Mouse (Mus musculus) left cerebral cortex, adult 2 months (tissue): Measurements from ENCODE around the gene Tm6sf2. TPM values are rescaled to one million over a fixed set of nuclear protein-coding genes. Genes with fewer than 3 reads are reported as not detected.
"Not testable (repeated sequence)": the region's sequence is repeated elsewhere in the genome, so short reads cannot be mapped to it uniquely, and the experiment has no call there.

ENCODE experiments used
- DNase-seq, 2 experiments: peaks; one replicate each; pipeline ENCODE4 v3.0.0; 2021 to 2022; ENCODE audit warnings: low spot score in 2 of 2, mixed read lengths in 1 of 2; ENCODE audit errors: extremely low spot score in 1 of 2
- H3K27ac ChIP-seq: fragments of 200-600 bp; 2 replicates; pipeline ENCODE4 v1.8.1; 2022
- H3K4me3 ChIP-seq: fragments of 200-600 bp; 2 replicates; pipeline ENCODE4 v1.8.1; 2022
- CTCF ChIP-seq: fragments of 200-600 bp; IDR thresholded peaks from 2 replicates; pipeline ENCODE4 v1.8.1; 2022; ENCODE audit warnings: antibody characterized with exemption, mild to moderate bottlenecking, moderate library complexity
- intact Hi-C: fragments of 180-260 bp; cut with DNase I; formaldehyde crosslinking; loops from one replicate; pipeline ENCODE4 v1.15.1; 2025
- long read RNA-seq, 2 experiments: library from polyadenylated mRNA; stranded (forward); transcript quantifications; one replicate each; pipeline ENCODE4 v2.0.0; 2021; ENCODE audit warnings: borderline mapping rate in 2 of 2
- total RNA-seq, 2 experiments: library from RNA; stranded (reverse); gene quantifications; 2 replicates each; pipeline ENCODE4 v1.2.3; 2021

Gene Tm6sf2
- total RNA-seq = 1 to 10 TPM; 3.4 to 6.2 TPM
- long read RNA-seq, experiment 1 = 0 reads
- long read RNA-seq, experiment 2 = 0 reads

DNA sequence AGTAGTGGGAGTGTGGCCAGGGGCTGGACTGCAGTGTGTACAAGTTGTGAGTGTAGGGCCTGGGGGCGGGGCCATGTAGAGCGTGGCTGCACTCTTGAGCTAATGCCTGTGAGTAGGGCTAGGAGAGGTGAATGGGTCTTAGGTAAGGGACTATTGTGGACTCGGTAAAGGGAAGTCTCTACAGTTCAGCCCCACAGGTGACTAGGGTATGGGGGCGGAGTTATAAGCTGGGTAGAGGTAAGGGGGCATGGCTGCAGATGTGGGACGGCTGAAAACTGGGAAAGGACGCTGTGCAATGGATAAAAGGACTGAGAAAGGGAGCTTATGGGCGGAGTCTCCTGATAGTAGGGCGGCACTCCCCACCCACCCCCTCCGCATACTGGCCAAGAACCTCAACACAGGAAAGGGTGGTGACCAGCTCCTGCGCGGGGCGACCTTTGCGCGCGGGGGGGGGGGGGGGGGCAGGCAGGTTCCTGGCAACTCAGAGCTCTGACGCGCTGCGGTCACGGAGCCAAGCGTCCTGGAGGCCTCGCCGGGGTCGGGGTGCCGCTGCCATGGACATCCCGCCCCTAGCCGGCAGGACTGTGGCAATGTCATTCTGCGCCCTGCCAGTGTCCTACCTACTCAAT, at the start of gene Tm6sf2:
Gene Tm6sf2 (plus strand): TSS at position 484 of the 629 bp plus-strand sequence.
- no peak for TF ChIP-seq CTCF
- no peak within 1 kb of the TSS for H3K27ac ChIP-seq
- intact Hi-C loops = no loop called here
- no peak for DNase-seq
- no peak within 1 kb of the TSS for H3K4me3 ChIP-seq

DNA sequence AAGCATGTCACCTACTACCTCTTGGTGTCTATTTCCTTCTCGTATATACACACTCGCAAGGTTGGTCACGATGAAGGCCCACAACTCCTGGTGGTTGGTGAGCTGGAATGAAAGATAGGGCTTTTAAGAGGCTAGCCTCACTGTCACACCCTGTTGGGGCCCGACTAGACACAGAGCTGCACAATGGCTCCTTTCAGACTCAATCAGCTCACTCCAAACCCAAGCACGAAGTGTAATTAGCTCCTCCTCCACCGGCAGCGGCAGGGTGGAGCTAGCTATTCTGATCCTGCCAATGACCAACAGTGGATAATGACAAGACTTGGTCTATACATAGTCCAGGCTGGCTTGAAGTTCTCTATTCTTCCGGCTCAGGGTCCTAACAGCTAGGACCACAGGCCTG, 49.1 kb upstream of the Tm6sf2 start:
- intact Hi-C loops = no loop called here
- no peak overlapping the region for H3K4me3 ChIP-seq
- no peak for DNase-seq
- H3K27ac ChIP-seq = no peak overlapping the region
- TF ChIP-seq CTCF = no peak

DNA sequence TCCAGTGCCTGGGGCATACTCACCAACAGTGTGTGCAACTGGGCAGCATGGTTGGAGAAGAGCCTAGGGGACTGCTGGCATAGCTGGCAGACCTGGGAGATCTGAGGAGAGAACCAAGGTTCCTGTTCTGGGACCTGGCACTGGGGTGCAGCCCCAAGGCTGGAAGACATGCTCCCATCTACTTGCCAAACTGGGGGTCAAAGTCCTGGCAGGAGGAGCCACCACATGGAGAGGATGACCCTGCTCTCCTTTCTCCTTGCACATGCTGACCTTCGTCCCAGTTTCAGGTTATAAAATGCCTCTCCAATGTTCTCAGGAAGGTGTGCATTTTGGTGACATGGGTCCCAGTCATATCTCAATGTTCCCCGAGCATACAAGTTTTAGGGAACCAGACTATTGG, 46.6 kb upstream of the Tm6sf2 start:
- no peak overlapping the region for H3K27ac ChIP-seq
- DNase-seq = no peak
- no peak overlapping the region for H3K4me3 ChIP-seq
- intact Hi-C loops = no loop called here
- no peak for TF ChIP-seq CTCF

DNA sequence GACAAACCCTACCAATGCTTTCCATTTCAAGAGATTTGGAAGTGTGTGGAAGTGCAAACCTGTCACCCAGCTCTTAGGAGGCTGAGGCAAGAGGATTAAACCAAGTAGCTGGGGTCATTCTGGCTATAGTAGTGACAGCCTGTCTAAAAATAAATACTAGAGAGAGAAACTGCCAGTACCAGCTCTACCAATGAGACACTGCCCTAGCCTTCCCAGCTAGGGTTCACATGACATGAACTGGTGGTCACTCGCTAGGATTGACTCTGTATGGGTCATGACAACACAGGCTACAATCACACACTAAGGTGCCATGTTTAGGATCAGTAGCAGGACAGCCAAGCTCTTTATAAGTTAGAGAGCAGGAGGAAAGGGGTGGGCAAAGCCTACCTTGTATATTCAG, 42.5 kb upstream of the Tm6sf2 start:
- intact Hi-C loops = no loop called here
- TF ChIP-seq CTCF = no peak
- Histone ChIP-seq H3K27ac (no peak overlapping the region), H3K4me3 (no peak overlapping the region)
- no peak for DNase-seq

DNA sequence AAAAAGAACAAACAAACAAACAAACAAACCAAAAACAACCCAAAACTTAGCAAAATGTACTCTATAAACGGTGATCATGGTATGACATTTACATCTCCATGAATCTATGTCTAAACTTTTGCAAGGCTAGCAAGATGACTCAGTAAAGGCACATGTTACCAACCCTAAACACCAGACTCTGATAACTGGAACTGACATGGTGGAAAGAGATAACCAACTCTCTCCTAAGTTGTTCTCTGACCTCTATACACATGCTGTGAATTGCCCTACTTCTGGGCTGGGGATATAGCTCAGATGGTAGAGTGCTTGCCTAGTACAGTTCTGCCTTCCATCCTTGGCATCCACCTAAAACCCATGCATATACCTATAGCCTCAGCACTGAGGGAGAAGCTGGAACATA, 34.7 kb upstream of the Tm6sf2 start:
- Histone ChIP-seq H3K4me3 (no peak overlapping the region), H3K27ac (no peak overlapping the region)
- no peak for TF ChIP-seq CTCF
- no peak for DNase-seq
- intact Hi-C loops = no loop called here

DNA sequence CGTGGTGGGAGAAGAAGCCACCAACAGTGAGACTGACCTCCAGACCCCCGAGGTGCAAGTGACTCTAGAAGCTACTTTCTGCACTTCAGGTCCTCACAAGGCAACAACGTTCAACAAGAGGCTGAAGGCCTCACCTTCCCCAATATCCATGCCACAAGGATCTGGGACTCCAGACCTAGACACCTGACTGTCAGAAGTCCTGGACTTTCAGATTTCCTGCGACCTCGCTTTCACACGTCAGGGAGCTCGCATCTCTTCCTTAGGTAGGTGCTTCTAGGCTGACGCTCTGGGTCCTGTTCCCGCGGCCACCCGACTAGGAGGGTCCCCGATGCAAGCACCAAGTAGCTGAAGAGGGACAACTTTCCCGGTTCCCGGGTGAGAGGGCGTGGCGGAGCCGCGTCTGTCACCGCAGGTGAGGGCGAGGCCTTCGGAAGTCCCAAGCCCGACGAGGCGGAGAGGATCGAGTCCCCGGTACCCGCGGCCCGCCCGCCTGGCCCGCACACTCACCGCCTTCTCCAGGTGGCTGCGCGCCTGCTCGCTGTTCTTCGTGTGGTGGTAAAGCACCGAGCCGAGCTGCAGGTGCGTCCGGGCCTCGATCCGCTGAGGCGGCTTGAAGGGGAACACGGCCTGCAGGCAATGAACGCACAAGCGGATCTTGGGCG, 30.7 kb upstream of the Tm6sf2 start:
- intact Hi-C loops = loop anchor here (2.0 kb wide), 1 partner anchor 123 kb away; no protein-coding TSS in a partner anchor
- TF ChIP-seq CTCF = no peak
- Histone ChIP-seq H3K27ac (peak overlapping the region; percentile 99), H3K4me3 (peak overlapping the region; percentile 99)
- DNase-seq = no peak

DNA sequence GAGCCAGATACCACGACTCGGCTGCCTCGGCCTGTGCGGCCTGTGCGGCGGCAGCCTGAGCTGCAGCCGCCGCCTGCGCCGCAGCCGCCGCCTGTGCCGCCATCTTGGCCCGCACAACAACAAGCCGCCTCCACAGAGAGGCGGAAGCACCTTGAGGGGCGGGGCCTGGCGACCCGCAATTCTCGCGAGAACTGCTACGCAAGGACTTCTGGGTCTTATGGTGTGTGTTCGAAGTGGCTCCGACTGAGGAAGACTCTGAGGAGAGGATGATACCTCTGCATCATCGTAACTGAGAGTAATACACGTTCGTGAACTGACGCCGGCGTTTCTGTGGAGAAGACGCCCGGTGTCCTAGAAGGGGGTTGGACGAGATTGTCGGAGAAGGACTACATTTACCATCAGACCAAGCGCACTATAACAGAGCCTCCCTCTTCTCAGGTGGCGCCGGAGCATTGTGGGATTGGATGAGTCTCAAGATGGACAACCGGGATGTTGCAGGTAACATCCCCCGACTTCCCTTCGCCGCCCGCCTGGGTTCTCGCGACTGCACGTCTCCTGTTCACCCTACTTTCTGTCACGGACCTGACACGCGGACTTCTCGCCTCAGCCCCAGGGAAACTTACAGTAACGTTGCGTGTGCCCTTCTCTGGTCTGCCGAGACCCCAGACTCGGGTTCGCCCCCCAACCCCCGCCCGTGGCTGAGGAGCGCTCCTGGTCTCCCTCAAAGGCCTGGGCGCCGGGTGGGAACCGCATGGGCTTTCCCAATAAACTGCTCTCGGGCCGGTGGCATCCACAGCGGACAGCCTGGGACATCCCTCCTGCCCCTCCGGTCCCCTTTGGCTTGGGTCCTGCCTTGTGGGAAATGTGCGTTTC, 29.9 kb upstream of the Tm6sf2 start, which contains the start of the genes Mau2 and Sugp1:
Gene Mau2 (minus strand): TSS at position 152 of the 873 bp plus-strand sequence.
Gene Sugp1 (plus strand): TSS at position 231 of the 873 bp plus-strand sequence.
- Histone ChIP-seq H3K4me3 (peak within 1 kb of the TSS; percentile 99), H3K27ac (peak within 1 kb of the TSS; percentile 99)
- no peak for TF ChIP-seq CTCF
- intact Hi-C loops = loop anchor here (2.0 kb wide), 1 partner anchor 124 kb away; no protein-coding TSS in a partner anchor
- peak; percentile 95 for DNase-seq

DNA sequence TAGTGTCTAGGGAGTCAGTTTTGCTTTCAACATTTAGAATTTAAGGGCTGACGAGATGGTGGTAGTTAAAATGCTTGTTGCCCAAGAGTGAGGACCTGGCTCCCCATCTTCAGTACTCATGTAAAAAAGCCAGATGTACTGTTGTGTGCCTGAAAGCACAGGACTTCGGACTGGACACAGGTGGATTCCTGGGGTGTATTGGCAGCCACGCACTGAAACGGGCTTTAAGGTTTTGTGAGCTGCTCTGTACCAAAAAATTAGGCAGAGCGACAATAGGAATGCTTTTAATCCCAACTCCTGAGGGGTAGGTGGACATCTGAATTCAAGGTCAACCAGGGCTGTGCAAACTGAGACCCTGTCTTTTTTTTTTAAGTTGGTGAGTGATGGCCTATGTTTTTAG, 28.7 kb upstream of the Tm6sf2 start:
- no peak for TF ChIP-seq CTCF
- intact Hi-C loops = loop anchor here (2.0 kb wide), 1 partner anchor 125 kb away; no protein-coding TSS in a partner anchor
- DNase-seq = no peak
- Histone ChIP-seq H3K27ac (no peak overlapping the region), H3K4me3 (peak overlapping the region; percentile 99)

DNA sequence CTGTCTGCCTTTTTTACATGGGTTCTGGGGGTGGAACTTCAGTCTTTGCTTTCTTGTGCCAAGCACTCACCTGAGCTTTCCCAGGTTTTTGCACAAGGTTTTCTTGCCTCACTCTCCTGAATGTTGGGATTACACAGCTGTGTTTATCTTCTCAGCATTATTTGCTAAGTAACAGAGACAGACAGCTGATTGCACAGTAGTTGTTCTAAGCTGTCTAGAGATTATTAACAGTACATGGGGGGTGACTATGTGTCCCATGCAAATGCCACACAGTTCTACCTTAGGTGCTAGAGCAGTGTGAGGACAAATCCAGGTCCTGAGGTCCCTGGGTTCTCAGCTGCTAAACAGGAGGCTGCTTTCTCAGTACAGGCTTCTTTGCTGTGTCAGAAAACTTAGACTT, 23.1 kb upstream of the Tm6sf2 start:
- Histone ChIP-seq H3K4me3 (no peak overlapping the region), H3K27ac (no peak overlapping the region)
- no peak for TF ChIP-seq CTCF
- intact Hi-C loops = no loop called here
- no peak for DNase-seq

DNA sequence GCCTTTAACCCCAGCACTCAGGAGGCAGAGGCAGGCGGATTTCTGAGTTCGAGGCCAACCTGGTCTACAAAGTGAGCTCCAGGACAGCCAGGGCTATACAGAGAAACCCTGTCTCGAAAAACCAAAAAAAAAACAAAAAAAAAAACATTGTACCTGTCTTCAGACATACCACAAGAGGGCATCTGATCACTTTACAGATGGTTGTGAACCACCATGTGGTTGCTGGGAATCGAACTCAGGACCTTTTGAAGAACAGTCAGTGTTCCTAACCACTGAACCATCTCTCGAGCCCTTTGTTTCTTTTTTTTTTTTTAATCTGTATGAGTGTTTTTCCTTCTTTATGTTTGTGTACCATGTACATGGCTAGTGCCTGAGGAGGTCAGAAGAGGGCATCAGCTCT, 22.3 kb upstream of the Tm6sf2 start:
- DNase-seq, intact Hi-C loops, H3K4me3 ChIP-seq, H3K27ac ChIP-seq: not testable (repeated sequence)

DNA sequence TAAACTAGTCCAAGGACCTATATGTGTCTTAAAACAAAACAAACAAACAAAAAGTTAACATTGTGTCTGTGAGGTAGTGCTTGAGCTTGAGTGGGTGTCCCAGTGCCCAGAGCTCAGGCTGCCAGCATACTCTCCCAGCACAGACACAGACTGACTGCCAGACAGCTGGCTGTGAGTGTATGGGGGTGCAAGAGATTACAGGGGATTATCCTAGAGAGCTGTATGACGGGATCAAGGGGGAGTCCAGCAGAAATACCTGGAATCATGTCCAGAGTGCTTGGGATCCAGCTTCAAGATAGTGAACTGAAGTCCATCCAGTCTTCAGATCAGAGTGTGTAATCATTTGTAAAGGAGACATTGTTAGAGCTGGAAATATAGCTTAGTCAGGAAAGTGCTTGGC, 15.0 kb upstream of the Tm6sf2 start:
- DNase-seq = no peak
- Histone ChIP-seq H3K4me3 (no peak overlapping the region), H3K27ac (no peak overlapping the region)
- intact Hi-C loops = loop anchor here (5.0 kb wide), 1 partner anchor 125 kb away; no protein-coding TSS in a partner anchor
- TF ChIP-seq CTCF = no peak
